8 mouse cellular contexts compared by ENCODE assay signal in the genomic region with DNA sequence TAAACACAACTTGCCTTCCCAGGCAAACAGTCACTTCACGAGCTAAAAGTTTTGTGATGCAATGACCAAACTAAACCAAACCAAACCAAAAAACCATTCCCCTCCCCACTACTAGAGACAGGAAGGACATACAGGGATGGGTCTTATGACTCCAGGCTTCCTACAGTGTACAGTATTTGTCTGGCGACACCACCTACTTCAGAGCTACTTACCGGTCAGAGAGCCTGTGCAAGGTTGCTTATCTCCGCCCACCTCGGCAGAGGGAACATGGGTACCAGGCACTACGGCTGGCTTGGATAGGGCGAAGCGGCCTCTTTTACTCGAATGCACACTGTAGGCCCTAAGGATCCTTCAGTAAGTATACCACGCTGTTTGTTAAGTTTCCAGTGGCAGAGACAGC. TPM values are rescaled to one million over a fixed set of nuclear protein-coding genes. Genes with fewer than 3 reads are reported as not detected.
DNase-seq lines count a peak whose midpoint lies in the region; ATAC-seq and TF ChIP-seq lines count a peak whose summit lies in the region.

No protein-coding gene starts in this region.

- no peak for TF ChIP-seq CTCF in brain, embryonic 14.5 days (IDR thresholded peaks at IDR 0.05; ENCODE audit: borderline replicate concordance, extremely low read depth, insufficient read depth, insufficient read length)

- H3K27ac ChIP-seq in heart, embryonic 15.5 days: peak overlapping the region; percentile 98
- H3K27ac ChIP-seq in hindbrain, embryonic 14.5 days: peak overlapping the region; percentile 98
- H3K27ac ChIP-seq in liver, embryonic 13.5 days: peak overlapping the region; percentile 94
- peak overlapping the region; percentile 99 for H3K27ac ChIP-seq in neural tube, embryonic 15.5 days (replicated peaks)

- peak overlapping the region; percentile 75 for H3K4me3 ChIP-seq in heart, embryonic 15.5 days
- H3K4me3 ChIP-seq in hindbrain, embryonic 14.5 days (replicated peaks; ENCODE audit: low read length): peak overlapping the region; percentile 83
- H3K4me3 ChIP-seq in liver, embryonic 13.5 days (replicated peaks): peak overlapping the region; percentile 100
- H3K4me3 ChIP-seq in neural tube, embryonic 15.5 days (replicated peaks): peak overlapping the region; percentile 74

- peaks cover 34% of the 10 kb centered on the region for H3K4me1 ChIP-seq in heart, embryonic 15.5 days (replicated peaks)
- H3K4me1 ChIP-seq in hindbrain, embryonic 14.5 days (replicated peaks; ENCODE audit: control insufficient read depth, insufficient read depth, low read length): peaks cover 31% of the 10 kb centered on the region
- H3K4me1 ChIP-seq in liver, embryonic 13.5 days (replicated peaks): peaks cover 47% of the 10 kb centered on the region
- H3K4me1 ChIP-seq in neural tube, embryonic 15.5 days: peaks cover 42% of the 10 kb centered on the region

- intact Hi-C loops in heart, postnatal 10 days (cut with DNase I): loop anchor here (5.0 kb wide), 3 partner anchors 140 to 255 kb away; partner anchors contain the start of genes Clcn7, Cramp1l, Ift140 and Telo2
- intact Hi-C loops in left cerebral cortex, postnatal 10 days (cut with DNase I): no loop called here

- WGBS in heart, embryonic 15.5 days: 2% methylated on average over 10 of the region's 10 CpGs
- 2% methylated on average over 10 of the region's 10 CpGs for WGBS in hindbrain, embryonic 14.5 days
- WGBS in liver, embryonic 13.5 days (ENCODE audit: insufficient replicate concordance): 2% methylated on average over 10 of the region's 10 CpGs
- WGBS in neural tube, embryonic 15.5 days: 0% methylated on average over 10 of the region's 10 CpGs

- H3K27me3 ChIP-seq in heart, embryonic 15.5 days: no peaks in the 10 kb centered on the region
- no peaks in the 10 kb centered on the region for H3K27me3 ChIP-seq in hindbrain, embryonic 14.5 days (ENCODE audit: control insufficient read depth, insufficient read depth, low read length)
- H3K27me3 ChIP-seq in liver, embryonic 13.5 days: no peaks in the 10 kb centered on the region
- no peaks in the 10 kb centered on the region for H3K27me3 ChIP-seq in neural tube, embryonic 15.5 days (replicated peaks)

- H3K9me3 ChIP-seq in heart, embryonic 15.5 days (replicated peaks): no peaks in the 10 kb centered on the region
- H3K9me3 ChIP-seq in hindbrain, embryonic 14.5 days (ENCODE audit: control insufficient read depth, low read length): no peaks in the 10 kb centered on the region
- H3K9me3 ChIP-seq in liver, embryonic 13.5 days (replicated peaks): no peaks in the 10 kb centered on the region
- H3K9me3 ChIP-seq in neural tube, embryonic 15.5 days (replicated peaks): no peaks in the 10 kb centered on the region

- ATAC-seq in heart, embryonic 15.5 days (replicated peaks; ENCODE audit: insufficient number of reproducible peaks, insufficient read depth, low FRiP score, low read depth): no peak
- no peak for ATAC-seq in hindbrain, embryonic 14.5 days (ENCODE audit: low FRiP score)
- peak; percentile 53 for ATAC-seq in liver, embryonic 13.5 days (ENCODE audit: low read depth)
- ATAC-seq in neural tube, embryonic 15.5 days (ENCODE audit: low FRiP score): no peak

- H3K4me2 ChIP-seq in heart, embryonic 15.5 days: peak overlapping the region; percentile 85
- peak overlapping the region; percentile 88 for H3K4me2 ChIP-seq in hindbrain, embryonic 14.5 days (replicated peaks)
- H3K4me2 ChIP-seq in liver, embryonic 13.5 days: peak overlapping the region; percentile 95
- peak overlapping the region; percentile 97 for H3K4me2 ChIP-seq in neural tube, embryonic 15.5 days

- H3K36me3 ChIP-seq in heart, embryonic 15.5 days: peaks cover 22% of the 10 kb centered on the region
- H3K36me3 ChIP-seq in hindbrain, embryonic 14.5 days (replicated peaks; ENCODE audit: control insufficient read depth, insufficient read depth): peaks cover 24% of the 10 kb centered on the region
- H3K36me3 ChIP-seq in liver, embryonic 13.5 days: peaks cover 46% of the 10 kb centered on the region
- H3K36me3 ChIP-seq in neural tube, embryonic 15.5 days: peaks cover 21% of the 10 kb centered on the region

- DNase-seq in heart, postnatal 10 days: no peak
- DNase-seq in brain, embryonic 14.5 days (ENCODE audit: low read depth): peak; percentile 15
- no peak for DNase-seq in hindbrain, embryonic 14.5 days (ENCODE audit: low spot score)
- peak; percentile 56 for DNase-seq in liver, embryonic 13.5 days
- no peak for DNase-seq in left cerebral cortex, postnatal 10 days (ENCODE audit: extremely low spot score in 1 of 2, low spot score in 2 of 2)
- no peak for DNase-seq in layer of hippocampus, postnatal 25 days (ENCODE audit: extremely low spot score in 1 of 2, low spot score in 1 of 2)

- H3K9ac ChIP-seq in heart, embryonic 15.5 days: peak overlapping the region; percentile 94
- H3K9ac ChIP-seq in hindbrain, embryonic 14.5 days: peak overlapping the region; percentile 98
- peak overlapping the region; percentile 99 for H3K9ac ChIP-seq in liver, embryonic 13.5 days
- peak overlapping the region; percentile 79 for H3K9ac ChIP-seq in neural tube, embryonic 15.5 days (replicated peaks)

- no peak for TF ChIP-seq POLR2A in brain, embryonic 14.5 days (IDR thresholded peaks at IDR 0.05; ENCODE audit: borderline replicate concordance, extremely low read depth, insufficient read depth, insufficient read length, poor library complexity, severe bottlenecking)

RNA-seq across cellular contexts. Expression of gene Ube2i, which starts 2.1 kb away (rescaled TPM):
- polyA plus RNA-seq in heart, embryonic 15.5 days (2015; fragmentation: Nextera tagmentation; extraction: Ambion mirVana): 322 and 354 TPM in 2 replicates
- 100 to 1,000 TPM; 166 to 173 TPM for total RNA-seq in heart, postnatal 10 days (2021)
- polyA plus RNA-seq in brain, embryonic 14.5 days (2012; rRNA removed): 481 and 573 TPM in 2 replicates
- 430 and 441 TPM in 2 replicates for polyA plus RNA-seq in hindbrain, embryonic 14.5 days (2014; fragmentation: Nextera tagmentation; extraction: Ambion mirVana)
- polyA plus RNA-seq in liver, embryonic 13.5 days (2015; fragmentation: Nextera tagmentation; extraction: Ambion mirVana): 333 and 391 TPM in 2 replicates
- 400 and 434 TPM in 2 replicates for polyA plus RNA-seq in neural tube, embryonic 15.5 days (2015; fragmentation: Nextera tagmentation; extraction: Ambion mirVana)
- total RNA-seq in left cerebral cortex, postnatal 10 days (2021): 100 to 1,000 TPM; 225 to 230 TPM
- 100 to 1,000 TPM; 229 to 234 TPM for total RNA-seq in layer of hippocampus, postnatal 25 days (2021)

RNA-seq across cellular contexts. Expression of gene Baiap3, which starts 16.2 kb away (rescaled TPM):
- 0.34 and 1.7 TPM in 2 replicates for polyA plus RNA-seq in heart, embryonic 15.5 days (2015; fragmentation: Nextera tagmentation; extraction: Ambion mirVana)
- under 1 TPM; 0.27 to 0.34 TPM for total RNA-seq in heart, postnatal 10 days (2021)
- 15.6 and 16.6 TPM in 2 replicates for polyA plus RNA-seq in brain, embryonic 14.5 days (2012; rRNA removed)
- 10.8 and 15.9 TPM in 2 replicates for polyA plus RNA-seq in hindbrain, embryonic 14.5 days (2014; fragmentation: Nextera tagmentation; extraction: Ambion mirVana)
- polyA plus RNA-seq in liver, embryonic 13.5 days (2015; fragmentation: Nextera tagmentation; extraction: Ambion mirVana): 0.12 and 0.25 TPM in 2 replicates
- polyA plus RNA-seq in neural tube, embryonic 15.5 days (2015; fragmentation: Nextera tagmentation; extraction: Ambion mirVana): 9.9 and 10.3 TPM in 2 replicates
- 10 to 100 TPM; 17.4 to 35.0 TPM for total RNA-seq in left cerebral cortex, postnatal 10 days (2021)
- 1 to 10 TPM; 6.6 to 8.9 TPM for total RNA-seq in layer of hippocampus, postnatal 25 days (2021)

RNA-seq across cellular contexts. Expression of gene Prss34, which starts 25.9 kb away (rescaled TPM):
- 0.73 and 0.98 TPM in 2 replicates for polyA plus RNA-seq in heart, embryonic 15.5 days (2015; fragmentation: Nextera tagmentation; extraction: Ambion mirVana)
- total RNA-seq in heart, postnatal 10 days (2021): 1 to 10 TPM; 1.3 to 2.1 TPM
- polyA plus RNA-seq in brain, embryonic 14.5 days (2012; rRNA removed): 0.08 and 0.19 TPM in 2 replicates
- polyA plus RNA-seq in hindbrain, embryonic 14.5 days (2014; fragmentation: Nextera tagmentation; extraction: Ambion mirVana): not detected in 2 replicates
- polyA plus RNA-seq in liver, embryonic 13.5 days (2015; fragmentation: Nextera tagmentation; extraction: Ambion mirVana): 0.82 and 1.2 TPM in 2 replicates
- 0.13 and 0.14 TPM in 2 replicates for polyA plus RNA-seq in neural tube, embryonic 15.5 days (2015; fragmentation: Nextera tagmentation; extraction: Ambion mirVana)
- total RNA-seq in left cerebral cortex, postnatal 10 days (2021): not detected
- not detected for total RNA-seq in layer of hippocampus, postnatal 25 days (2021)

RNA-seq across cellular contexts. Expression of gene Tsr3, which starts 32.4 kb away (rescaled TPM):
- 24.7 and 31.2 TPM in 2 replicates for polyA plus RNA-seq in heart, embryonic 15.5 days (2015; fragmentation: Nextera tagmentation; extraction: Ambion mirVana)
- total RNA-seq in heart, postnatal 10 days (2021): 10 to 100 TPM; 12.7 to 13.8 TPM
- 40.8 and 54.0 TPM in 2 replicates for polyA plus RNA-seq in brain, embryonic 14.5 days (2012; rRNA removed)
- polyA plus RNA-seq in hindbrain, embryonic 14.5 days (2014; fragmentation: Nextera tagmentation; extraction: Ambion mirVana): 52.1 and 53.4 TPM in 2 replicates
- 24.2 and 27.6 TPM in 2 replicates for polyA plus RNA-seq in liver, embryonic 13.5 days (2015; fragmentation: Nextera tagmentation; extraction: Ambion mirVana)
- polyA plus RNA-seq in neural tube, embryonic 15.5 days (2015; fragmentation: Nextera tagmentation; extraction: Ambion mirVana): 57.8 and 60.2 TPM in 2 replicates
- total RNA-seq in left cerebral cortex, postnatal 10 days (2021): 10 to 100 TPM; 28.6 to 30.3 TPM
- total RNA-seq in layer of hippocampus, postnatal 25 days (2021): 10 to 100 TPM; 25.1 to 28.5 TPM

RNA-seq across cellular contexts. Expression of gene Gnptg, which starts 32.4 kb away (rescaled TPM):
- polyA plus RNA-seq in heart, embryonic 15.5 days (2015; fragmentation: Nextera tagmentation; extraction: Ambion mirVana): 20.4 and 27.1 TPM in 2 replicates
- total RNA-seq in heart, postnatal 10 days (2021): 10 to 100 TPM; 11.3 to 13.9 TPM
- polyA plus RNA-seq in brain, embryonic 14.5 days (2012; rRNA removed): 75.1 and 108 TPM in 2 replicates
- polyA plus RNA-seq in hindbrain, embryonic 14.5 days (2014; fragmentation: Nextera tagmentation; extraction: Ambion mirVana): 90.5 and 91.1 TPM in 2 replicates
- polyA plus RNA-seq in liver, embryonic 13.5 days (2015; fragmentation: Nextera tagmentation; extraction: Ambion mirVana): 21.4 and 21.5 TPM in 2 replicates
- 99.6 and 110 TPM in 2 replicates for polyA plus RNA-seq in neural tube, embryonic 15.5 days (2015; fragmentation: Nextera tagmentation; extraction: Ambion mirVana)
- total RNA-seq in left cerebral cortex, postnatal 10 days (2021): 10 to 100 TPM; 60.4 to 67.4 TPM
- 10 to 100 TPM; 74.3 to 74.9 TPM for total RNA-seq in layer of hippocampus, postnatal 25 days (2021)

Comparison
In these comparisons a context has a peak if more than half of its experiments do, and no peak if none do; other contexts are left out.
1. DNase-seq: peak in brain, embryonic 14.5 days (single experiment) and liver, embryonic 13.5 days (single experiment); none in heart, postnatal 10 days (0 of 2), hindbrain, embryonic 14.5 days (single experiment), left cerebral cortex, postnatal 10 days (0 of 2) and layer of hippocampus, postnatal 25 days (0 of 2).
2. Peak in every context shown above with its lines, with median percentiles within 50 percentile points of each other: H3K27ac ChIP-seq, H3K4me2 ChIP-seq, H3K4me3 ChIP-seq and H3K9ac ChIP-seq.